Mouse (Mus musculus) adrenal gland, adult 2 months (tissue): ENCODE measurements around the gene Jak2. TPM values are rescaled to one million over a fixed set of nuclear protein-coding genes. Genes with fewer than 3 reads are reported as not detected.
A peak's percentile ranks its signal among the peaks of the same experiment; 100 is the strongest.

Experiments used
- DNase-seq: peaks from one replicate; pipeline ENCODE4 v3.0.0; 2021
- polyA plus RNA-seq: library from polyadenylated mRNA; depleted of rRNA; stranded (reverse); fragments of >200 nt; gene quantifications from 2 replicates; pipeline ENCODE4 v1.2.3, GENCODE M21; 2012
- total RNA-seq, 2 experiments: library from RNA; stranded (reverse); gene quantifications; 2 replicates each; pipeline ENCODE4 v1.2.3; 2021

Jak2 gene
- total and polyA plus RNA-seq, 3 experiments, result 3.2 to 19.2 (median 18.2) TPM

GRCm38 (mm10) chr19:29300919-29301318 lies 49.3 kb downstream of the Jak2 start:
- DNase-seq, result no peak

GRCm38 (mm10) chr19:29302119-29302518 lies 50.5 kb downstream of the Jak2 start:
- no peak for DNase-seq

GRCm38 (mm10) chr19:29308832-29309231 lies 57.2 kb downstream of the Jak2 start:
- no peak for DNase-seq

GRCm38 (mm10) chr19:29311791-29312190 lies 60.2 kb downstream of the Jak2 start:
- DNase-seq, result no peak

GRCm38 (mm10) chr19:29312661-29313060 lies 61.0 kb downstream of the Jak2 start:
- no peak for DNase-seq

- DNase-seq, result no peak
Observed at GRCm38 (mm10) chr19:29323416-29324049, 71.9 kb downstream of the Jak2 start.

GRCm38 (mm10) chr19:29325053-29325851 lies 73.6 kb downstream of the Jak2 start, which contains the start of gene Insl6:
Gene Insl6 (minus strand): TSS chr19:29325356.
- peak; percentile 79 for DNase-seq

GRCm38 (mm10) chr19:29325852-29326180 lies 74.2 kb downstream of the Jak2 start:
- DNase-seq, result no peak

- no peak for DNase-seq
Observed at GRCm38 (mm10) chr19:29326396-29326795, 74.8 kb downstream of the Jak2 start.

- no peak for DNase-seq
Observed at GRCm38 (mm10) chr19:29326822-29327552, 75.4 kb downstream of the Jak2 start.

- DNase-seq, result peak; percentile 30
Observed at GRCm38 (mm10) chr19:29334068-29334745, 82.6 kb downstream of the Jak2 start, which contains the start of gene Rln1. Gene Rln1 (minus strand): TSS chr19:29334670.

- DNase-seq, result no peak
Observed at GRCm38 (mm10) chr19:29336624-29337023, 85.0 kb downstream of the Jak2 start.

GRCm38 (mm10) chr19:29341029-29341428 lies 89.4 kb downstream of the Jak2 start:
- DNase-seq, result no peak

- DNase-seq, result no peak
Observed at GRCm38 (mm10) chr19:29342281-29342680, 90.7 kb downstream of the Jak2 start.

- no peak for DNase-seq
Observed at GRCm38 (mm10) chr19:29344868-29345267, 93.2 kb downstream of the Jak2 start.

- DNase-seq, result no peak
Observed at GRCm38 (mm10) chr19:29345636-29346035, 94.0 kb downstream of the Jak2 start.

GRCm38 (mm10) chr19:29350991-29351390 lies 99.4 kb downstream of the Jak2 start:
- DNase-seq, result no peak

- DNase-seq, result peak; percentile 87
Observed at GRCm38 (mm10) chr19:29354895-29355877, 103.6 kb downstream of the Jak2 start.

GRCm38 (mm10) chr19:29356281-29356680 lies 104.7 kb downstream of the Jak2 start:
- DNase-seq, result no peak

GRCm38 (mm10) chr19:29360251-29360650 lies 108.6 kb downstream of the Jak2 start:
- no peak for DNase-seq
